Mouse (Mus musculus) MEL (cell line): ENCODE results near the gene Gm26566. TPM values are rescaled to one million over a fixed set of nuclear protein-coding genes. Genes with fewer than 3 reads are reported as not detected.

Experiments used
- DNase-seq: peaks from one replicate; pipeline ENCODE4 v3.0.0; 2011; ENCODE audit warnings: low read depth, low spot score
- H3K27ac ChIP-seq: 2 replicates; pipeline ENCODE4 v1.5.1; 2012; ENCODE audit warnings: low read depth, mild to moderate bottlenecking, control low read depth, low read length, moderate library complexity; ENCODE audit not compliant: control insufficient read depth
- H3K27me3 ChIP-seq, 2 experiments: fragments of 150-350 bp in 1 of 2; sonication (generic) in 1 of 2; 2 replicates each; pipeline ENCODE4 v1.6.1; 2012; ENCODE audit warnings: low read length in 2 of 2, mild to moderate bottlenecking in 2 of 2, improper control_type of control experiment in 1 of 2, moderate library complexity in 1 of 2; ENCODE audit not compliant: insufficient read depth in 2 of 2, control insufficient read depth in 1 of 2
- H3K36me3 ChIP-seq, 2 experiments: 2 replicates each; pipeline ENCODE4 v1.6.1; 2012 to 2014; ENCODE audit warnings: low read length in 2 of 2, improper control_type of control experiment in 1 of 2, inconsistent platforms in 1 of 2, mild to moderate bottlenecking in 1 of 2; ENCODE audit not compliant: insufficient read depth in 2 of 2, control insufficient read depth in 1 of 2
- H3K4me1 ChIP-seq, 2 experiments: fragments of 150-350 bp in 1 of 2; sonication (generic) in 1 of 2; 2 replicates each; pipeline ENCODE4 v1.6.1; 2012; ENCODE audit warnings: low read length in 2 of 2, improper control_type of control experiment in 1 of 2, mild to moderate bottlenecking in 1 of 2; ENCODE audit not compliant: insufficient read depth in 2 of 2, control insufficient read depth in 1 of 2
- H3K4me3 ChIP-seq, 2 experiments: fragments of 150-350 bp in 1 of 2; sonication (generic) in 1 of 2; 2 replicates each; pipeline ENCODE4 v1.5.1; 2012; ENCODE audit warnings: low read depth in 2 of 2, low read length in 2 of 2, mild to moderate bottlenecking in 2 of 2, moderate library complexity in 2 of 2, control low read depth in 1 of 2, improper control_type of control experiment in 1 of 2; ENCODE audit not compliant: control insufficient read depth in 1 of 2, insufficient read depth in 1 of 2
- H3K79me2 ChIP-seq: 2 replicates; pipeline ENCODE4 v1.6.1; 2012; ENCODE audit warnings: mild to moderate bottlenecking, low read length, moderate library complexity; ENCODE audit not compliant: control insufficient read depth, poor library complexity, insufficient read depth
- H3K9ac ChIP-seq: 2 replicates; pipeline ENCODE4 v1.6.1; 2012; ENCODE audit warnings: low read depth, mild to moderate bottlenecking, control low read depth, low read length, moderate library complexity; ENCODE audit not compliant: control insufficient read depth, poor library complexity, severe bottlenecking
- H3K9me3 ChIP-seq: fragments of 150-350 bp; sonication (generic); replicated peaks from 2 replicates; pipeline ENCODE4 v1.6.1; 2012; ENCODE audit warnings: mild to moderate bottlenecking, low read length, improper control_type of control experiment, moderate library complexity; ENCODE audit not compliant: insufficient read depth
- CHD1 ChIP-seq: IDR thresholded peaks from 2 replicates; pipeline ENCODE4 v1.6.1; 2012; ENCODE audit warnings: low read depth, mild to moderate bottlenecking, inconsistent platforms, low read length, improper control_type of control experiment
- CHD2 ChIP-seq: IDR thresholded peaks from 2 replicates; pipeline ENCODE4 v1.6.1; 2011; ENCODE audit warnings: low read length, improper control_type of control experiment
- CTCF ChIP-seq, 3 experiments: IDR thresholded peaks in 2 of 3; conservative IDR thresholded peaks in 1 of 3; 2 replicates each; pipeline ENCODE4 v1.5.1; 2011 to 2012; ENCODE audit warnings: low read length in 3 of 3, low read depth in 2 of 3, mild to moderate bottlenecking in 2 of 3, improper control_type of control experiment in 1 of 3, inconsistent platforms in 1 of 3, mixed read lengths in 1 of 3, moderate library complexity in 1 of 3; ENCODE audit not compliant: control insufficient read depth in 1 of 3, insufficient read depth in 1 of 3, poor library complexity in 1 of 3, severe bottlenecking in 1 of 3
- E2F4 ChIP-seq: IDR thresholded peaks from 2 replicates; pipeline ENCODE4 v1.6.1; 2011; ENCODE audit warnings: low read depth, low read length, improper control_type of control experiment, borderline replicate concordance
- EP300 ChIP-seq, 2 experiments: IDR thresholded peaks; 2 replicates each; pipeline ENCODE4 v1.6.1; 2011; ENCODE audit warnings: improper control_type of control experiment in 2 of 2, low read length in 2 of 2, low read depth in 1 of 2, mild to moderate bottlenecking in 1 of 2
- ETS1 ChIP-seq: IDR thresholded peaks from 2 replicates; pipeline ENCODE4 v1.6.1; 2012; ENCODE audit warnings: low read depth, mild to moderate bottlenecking, inconsistent platforms, low read length, improper control_type of control experiment, moderate library complexity
- GABPA ChIP-seq: IDR thresholded peaks from 2 replicates; pipeline ENCODE4 v1.6.1; 2012; ENCODE audit warnings: low read depth, mild to moderate bottlenecking, inconsistent platforms, low read length, improper control_type of control experiment, moderate library complexity
- GATA1 ChIP-seq: IDR thresholded peaks from 2 replicates; pipeline ENCODE4 v1.6.1; 2011; ENCODE audit warnings: low read depth, low read length, improper control_type of control experiment
- HCFC1 ChIP-seq: IDR thresholded peaks from 2 replicates; pipeline ENCODE4 v1.6.1; 2012; ENCODE audit warnings: low read depth, mild to moderate bottlenecking, inconsistent platforms, low read length, improper control_type of control experiment, moderate library complexity
- JUND ChIP-seq: IDR thresholded peaks from 2 replicates; pipeline ENCODE4 v1.6.1; 2011; ENCODE audit warnings: low read depth, mild to moderate bottlenecking, improper control_type of control experiment, low read length
- MAFK ChIP-seq: IDR thresholded peaks from 2 replicates; pipeline ENCODE4 v1.6.1; 2011; ENCODE audit warnings: low read depth, mild to moderate bottlenecking, low read length, improper control_type of control experiment, borderline replicate concordance
- MAX ChIP-seq: IDR thresholded peaks from 2 replicates; pipeline ENCODE4 v1.6.1; 2011; ENCODE audit warnings: low read length, improper control_type of control experiment
- MAZ ChIP-seq: IDR thresholded peaks from 2 replicates; pipeline ENCODE4 v1.6.1; 2012; ENCODE audit warnings: low read depth, mild to moderate bottlenecking, inconsistent platforms, low read length, improper control_type of control experiment
- MXI1 ChIP-seq: IDR thresholded peaks from 2 replicates; pipeline ENCODE4 v1.6.1; 2011; ENCODE audit warnings: mild to moderate bottlenecking, low read depth, low read length, improper control_type of control experiment
- NELFE ChIP-seq: IDR thresholded peaks from 2 replicates; pipeline ENCODE4 v1.6.1; 2011; ENCODE audit warnings: low read depth, low read length, improper control_type of control experiment
- POLR2A ChIP-seq, 2 experiments: IDR thresholded peaks; 2 replicates each; pipeline ENCODE4 v1.6.1; 2011 to 2012; ENCODE audit warnings: low read length in 2 of 2, mild to moderate bottlenecking in 2 of 2, control low read depth in 1 of 2, improper control_type of control experiment in 1 of 2, low read depth in 1 of 2, moderate library complexity in 1 of 2; ENCODE audit not compliant: control insufficient read depth in 1 of 2, insufficient read depth in 1 of 2, poor library complexity in 1 of 2
- POLR2AphosphoS5 ChIP-seq: IDR thresholded peaks from 2 replicates; pipeline ENCODE4 v1.6.1; 2012; ENCODE audit warnings: low read depth, borderline replicate concordance, mild to moderate bottlenecking, inconsistent platforms, low read length, moderate library complexity, mixed read lengths
- RAD21 ChIP-seq: IDR thresholded peaks from 2 replicates; pipeline ENCODE4 v1.6.1; 2011; ENCODE audit warnings: mild to moderate bottlenecking, low read depth, low read length, improper control_type of control experiment
- TBP ChIP-seq: IDR thresholded peaks from 2 replicates; pipeline ENCODE4 v1.8.0; 2011; ENCODE audit warnings: low read depth, low read length, improper control_type of control experiment
- TCF12 ChIP-seq: IDR thresholded peaks from 2 replicates; pipeline ENCODE4 v1.6.1; 2014; ENCODE audit warnings: low read depth, mild to moderate bottlenecking, inconsistent platforms, low read length, improper control_type of control experiment, moderate library complexity
- UBTF ChIP-seq: IDR thresholded peaks from 2 replicates; pipeline ENCODE4 v1.6.1; 2012; ENCODE audit warnings: low read depth, mild to moderate bottlenecking, inconsistent platforms, low read length, improper control_type of control experiment, moderate library complexity, borderline replicate concordance; ENCODE audit not compliant: insufficient read depth
- USF1 ChIP-seq: IDR thresholded peaks from 2 replicates; pipeline ENCODE4 v1.6.1; 2014; ENCODE audit warnings: low read depth, mild to moderate bottlenecking, inconsistent platforms, low read length, improper control_type of control experiment, moderate library complexity
- ZC3H11A ChIP-seq: IDR thresholded peaks from 2 replicates; pipeline ENCODE4 v1.6.1; 2012; ENCODE audit warnings: low read depth, mild to moderate bottlenecking, inconsistent platforms, low read length, improper control_type of control experiment
- ZMIZ1 ChIP-seq: IDR thresholded peaks from 2 replicates; pipeline ENCODE4 v1.6.1; 2012; ENCODE audit warnings: low read depth, mild to moderate bottlenecking, inconsistent platforms, low read length, improper control_type of control experiment, moderate library complexity
- ZNF384 ChIP-seq: IDR thresholded peaks from 2 replicates; pipeline ENCODE4 v1.6.1; 2012; ENCODE audit warnings: low read depth, mild to moderate bottlenecking, inconsistent platforms, low read length, improper control_type of control experiment
- polyA plus RNA-seq, 2 experiments: library from polyadenylated mRNA; stranded (reverse) in 1 of 2; unstranded in 1 of 2; fragments of >175 nt in 1 of 2; fragments of >200 nt in 1 of 2; gene quantifications; 2 replicates each; pipeline versions ENCODE4 v1.2.1 to v1.2.4; 2012; ENCODE audit warnings: low replicate concordance in 2 of 2, low read depth in 1 of 2; ENCODE audit not compliant: insufficient read length in 2 of 2, insufficient read depth in 1 of 2, missing spikeins in 1 of 2
- total RNA-seq: library from RNA; depleted of rRNA; stranded (reverse); fragments of 300-350 nt; gene quantifications from 2 replicates; pipeline ENCODE4 v1.2.3, GENCODE M21; 2012

The Gm26566 gene
- total and polyA plus RNA-seq, 3 experiments: 0.40 to 9.8 TPM; not detected in 1

GRCm38 (mm10) chr4:88697753-88698152 lies 23.9 kb upstream of the Gm26566 start:
- H3K27ac ChIP-seq: no peak overlapping the region
- no peaks in the 10 kb centered on the region for H3K79me2 ChIP-seq
- H3K36me3 ChIP-seq: no peaks in the 10 kb centered on the region
- TF ChIP-seq GABPA (no peak), MAZ (no peak), UBTF (no peak), HCFC1 (no peak), GATA1 (no peak), ZMIZ1 (no peak), MAX (no peak), CTCF (IDR thresholded peaks at IDR 0.05 in 2 of 3, conservative IDR thresholded peaks at IDR 0.05 in 1 of 3; ENCODE audit: control insufficient read depth in 1 of 3, insufficient read depth in 1 of 3, low read depth in 2 of 3, low read length in 3 of 3, poor library complexity in 1 of 3, severe bottlenecking in 1 of 3) (no peak), TCF12 (no peak), MAFK (no peak), EP300 (IDR thresholded peaks at IDR 0.05; ENCODE audit: low read depth in 1 of 2, low read length in 2 of 2) (no peak), MXI1 (no peak), JUND (no peak), CHD2 (no peak), ETS1 (no peak)
- H3K27me3 ChIP-seq: peaks cover 0 to 2% of the 10 kb centered on the region in 2 experiments; a peak in 1 of 4 replicates
- no peak overlapping the region for H3K9ac ChIP-seq
- DNase-seq: no peak
- H3K4me3 ChIP-seq: no peak overlapping the region
- H3K9me3 ChIP-seq: no peaks in the 10 kb centered on the region
- H3K4me1 ChIP-seq: no peaks in the 10 kb centered on the region

GRCm38 (mm10) chr4:88698781-88699180 lies 22.8 kb upstream of the Gm26566 start:
- no peaks in the 10 kb centered on the region for H3K4me1 ChIP-seq
- no peaks in the 10 kb centered on the region; a peak in 1 of 4 replicates for H3K27me3 ChIP-seq
- no peaks in the 10 kb centered on the region for H3K9me3 ChIP-seq
- no peaks in the 10 kb centered on the region for H3K79me2 ChIP-seq
- H3K36me3 ChIP-seq: no peaks in the 10 kb centered on the region
- DNase-seq: no peak
- no peak overlapping the region for H3K9ac ChIP-seq
- H3K4me3 ChIP-seq: no peak overlapping the region
- no peak overlapping the region for H3K27ac ChIP-seq
- TF ChIP-seq RAD21 (no peak), GATA1 (no peak), ZNF384 (no peak), JUND (no peak), POLR2AphosphoS5 (no peak), E2F4 (no peak), ZC3H11A (no peak), MAX (no peak), POLR2A (IDR thresholded peaks at IDR 0.05; ENCODE audit: control insufficient read depth in 1 of 2, insufficient read depth in 1 of 2, low read depth in 1 of 2, low read length in 2 of 2, poor library complexity in 1 of 2) (no peak), USF1 (no peak), CHD1 (no peak), NELFE (no peak), ETS1 (no peak), TBP (no peak)
- TF ChIP-seq, all 39 proteins: peak for 0
